Mouse (Mus musculus) kidney, adult 2 months (tissue): ENCODE data around the gene Efcab7.

Experiments used
- CTCF ChIP-seq: fragments of 200-500 bp; conservative IDR thresholded peaks from 2 replicates; pipeline ENCODE4 v1.5.1; 2011; ENCODE audit warnings: low read depth, mild to moderate bottlenecking, control low read depth, low read length, moderate library complexity, mixed read lengths; ENCODE audit not compliant: insufficient read depth, insufficient read length
- POLR2A ChIP-seq: fragments of 200-500 bp; IDR thresholded peaks from one replicate; pipeline ENCODE4 v1.6.1; 2011; ENCODE audit warnings: low read depth, low read length, control low read depth

DNA sequence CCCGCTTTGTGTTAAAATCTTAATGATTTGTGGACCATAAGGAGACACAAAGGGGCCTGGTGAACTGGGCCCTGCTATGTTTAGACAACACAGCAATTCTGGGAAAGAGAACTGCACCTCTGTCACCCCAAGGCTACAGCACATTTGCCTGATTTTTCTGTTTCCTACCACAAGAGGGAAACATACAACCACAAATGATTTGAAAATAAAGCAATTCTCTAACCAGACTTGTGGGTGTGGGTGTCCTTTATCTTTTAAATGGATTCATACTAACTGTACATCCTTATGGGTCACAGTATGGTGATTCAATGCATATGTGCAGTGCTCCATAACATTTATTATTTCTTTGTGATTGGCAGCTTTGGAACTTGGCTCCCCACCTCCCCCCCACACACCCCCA, 118.2 kb downstream of the Efcab7 start:
- TF ChIP-seq CTCF = 0 out of 2 replicates have a peak, but pooled peaks have one; percentile 19
- no peak for TF ChIP-seq POLR2A
